Mouse (Mus musculus) heart, adult 2 months (tissue): ENCODE data around the gene Gpt2. TPM values are rescaled to one million over a fixed set of nuclear protein-coding genes. Genes with fewer than 3 reads are reported as not detected.

ENCODE experiments used
- DNase-seq, 2 experiments: peaks; one replicate each; pipeline ENCODE4 v3.0.0; 2021
- H3K27ac ChIP-seq: fragments of 200-600 bp; 2 replicates; pipeline ENCODE4 v1.8.1; 2022
- H3K27me3 ChIP-seq: fragments of 200-500 bp; 2 replicates; pipeline ENCODE4 v1.6.1; 2012; ENCODE audit warnings: mild to moderate bottlenecking, low read length, inconsistent platforms, mixed read lengths; ENCODE audit not compliant: control insufficient read depth, insufficient read depth
- H3K36me3 ChIP-seq: fragments of 200-500 bp; 2 replicates; pipeline ENCODE4 v1.6.1; 2012; ENCODE audit warnings: low read length, inconsistent platforms; ENCODE audit not compliant: control insufficient read depth, insufficient read depth
- H3K4me1 ChIP-seq: fragments of 200-500 bp; 2 replicates; pipeline ENCODE4 v1.6.1; 2011; ENCODE audit warnings: low read length; ENCODE audit not compliant: control insufficient read depth, insufficient read depth
- H3K4me3 ChIP-seq: fragments of 200-600 bp; 2 replicates; pipeline ENCODE4 v1.8.1; 2022
- H3K79me2 ChIP-seq: fragments of 200-500 bp; replicated peaks from 2 replicates; pipeline ENCODE4 v1.6.1; 2012; ENCODE audit warnings: mild to moderate bottlenecking, inconsistent platforms, low read length, moderate library complexity, mixed read lengths; ENCODE audit not compliant: control insufficient read depth, insufficient read depth
- H3K9ac ChIP-seq: fragments of 200-500 bp; 2 replicates; pipeline ENCODE4 v1.6.1; 2012; ENCODE audit warnings: low read depth, mild to moderate bottlenecking, control low read depth, inconsistent platforms, low read length, mixed read lengths
- CTCF ChIP-seq: fragments of 200-600 bp; IDR thresholded peaks from 2 replicates; pipeline ENCODE4 v1.8.1; 2022; ENCODE audit warnings: antibody characterized with exemption, mild to moderate bottlenecking, moderate library complexity
- EP300 ChIP-seq: fragments of 200-500 bp; IDR thresholded peaks from 2 replicates; pipeline ENCODE4 v1.6.1; 2011; ENCODE audit warnings: low read depth, low read length, control low read depth; ENCODE audit not compliant: insufficient read depth
- POLR2A ChIP-seq: fragments of 200-500 bp; IDR thresholded peaks from 2 replicates; pipeline ENCODE4 v1.6.1; 2011; ENCODE audit warnings: mild to moderate bottlenecking, low read depth, low read length, control low read depth; ENCODE audit not compliant: insufficient read depth
- WGBS: fragments of 180-500 bp; shearing (Covaris S2); methylation state at CpG from one replicate; pipeline ENCODE4 v1.1.7; 2018; 5-methylcytosine and 5-hydroxymethylcytosine counted together
- intact Hi-C: fragments of 180-260 bp; cut with DNase I; formaldehyde crosslinking; loops from one replicate; pipeline ENCODE4 v1.15.1; 2025
- polyA plus RNA-seq: library from polyadenylated mRNA; depleted of rRNA; stranded (reverse); fragments of >200 nt; gene quantifications from 2 replicates; pipeline ENCODE4 v1.2.3, GENCODE M21; 2012
- total RNA-seq, 2 experiments: library from RNA; stranded (reverse); gene quantifications; 2 replicates each; pipeline ENCODE4 v1.2.3; 2021

The Gpt2 gene
- total and polyA plus RNA-seq, 3 experiments, result 19.7 to 35.2 (median 32.4) TPM

- Histone ChIP-seq H3K79me2 (no peaks in the 10 kb centered on the region), H3K36me3 (no peaks in the 10 kb centered on the region), H3K27me3 (no peaks in the 10 kb centered on the region), H3K27ac (peak overlapping the region; percentile 80), H3K4me1 (peaks cover 7% of the 10 kb centered on the region), H3K9ac (no peak overlapping the region), H3K4me3 (no peak overlapping the region)
- DNase-seq, result no peak
- intact Hi-C loops, result loop anchor here (2.0 to 5.0 kb wide), 2 partner anchors 20 to 138 kb away; no protein-coding TSS in a partner anchor
- 69% methylated on average over 4 of the region's 4 CpGs for WGBS
- TF ChIP-seq POLR2A (no peak), CTCF (no peak)
Measured at GRCm38 (mm10) chr8:85520586-85520985, 28.2 kb downstream of the Gpt2 start.

GRCm38 (mm10) chr8:85521332-85521731 is 29.0 kb downstream of the Gpt2 start:
- intact Hi-C loops, result loop anchor here (2.0 to 5.0 kb wide), 2 partner anchors 21 to 139 kb away; no protein-coding TSS in a partner anchor
- 70% methylated on average over 8 of the region's 8 CpGs for WGBS
- Histone ChIP-seq H3K4me3 (no peak overlapping the region), H3K4me1 (peaks cover 4% of the 10 kb centered on the region; the same call in 1 of the 2 replicates), H3K9ac (no peak overlapping the region), H3K27ac (peak overlapping the region; percentile 80), H3K27me3 (no peaks in the 10 kb centered on the region), H3K36me3 (no peaks in the 10 kb centered on the region), H3K79me2 (no peaks in the 10 kb centered on the region)
- TF ChIP-seq EP300 (peak; percentile 76; the same call in 1 of the 2 replicates), POLR2A (0 out of 2 replicates have a peak, but pooled peaks have one; percentile 22), CTCF (no peak)
- DNase-seq, result peak; percentile 63 to 79

GRCm38 (mm10) chr8:85524086-85524485 is 31.7 kb downstream of the Gpt2 start:
- no peaks in the 10 kb centered on the region for H3K27me3 ChIP-seq
- no peaks in the 10 kb centered on the region for H3K79me2 ChIP-seq
- H3K4me3 ChIP-seq, result no peak overlapping the region
- DNase-seq, result peak in 1 of 2 experiments; percentile 47
- 69% methylated on average over 7 of the region's 7 CpGs for WGBS
- intact Hi-C loops, result loop anchor here (5.0 kb wide), 1 partner anchor 142 kb away; no protein-coding TSS in a partner anchor
- H3K36me3 ChIP-seq, result no peaks in the 10 kb centered on the region
- peak overlapping the region; percentile 28; the same call in 1 of the 2 replicates for H3K9ac ChIP-seq
- peaks cover 4% of the 10 kb centered on the region; the same call in 1 of the 2 replicates for H3K4me1 ChIP-seq
- peak overlapping the region; percentile 87 for H3K27ac ChIP-seq
- TF ChIP-seq POLR2A, result peak; percentile 41; the same call in 1 of the 2 replicates
- TF ChIP-seq CTCF, result no peak
- 0 out of 2 replicates have a peak, but pooled peaks have one; percentile 37 for TF ChIP-seq EP300

- peak; percentile 60 to 69 for DNase-seq
- 20% methylated on average over 6 of the region's 6 CpGs for WGBS
Measured at GRCm38 (mm10) chr8:85526105-85526504, 33.7 kb downstream of the Gpt2 start.

GRCm38 (mm10) chr8:85528959-85529358 is 36.6 kb downstream of the Gpt2 start:
- no peaks in the 10 kb centered on the region for H3K79me2 ChIP-seq
- intact Hi-C loops, result no loop called here
- DNase-seq, result no peak
- H3K4me3 ChIP-seq, result no peak overlapping the region
- no peak overlapping the region for H3K27ac ChIP-seq
- H3K9ac ChIP-seq, result no peak overlapping the region
- peaks cover 2% of the 10 kb centered on the region; the same call in 1 of the 2 replicates for H3K4me1 ChIP-seq
- H3K36me3 ChIP-seq, result no peaks in the 10 kb centered on the region
- H3K27me3 ChIP-seq, result no peaks in the 10 kb centered on the region
- TF ChIP-seq CTCF (no peak), EP300 (no peak), POLR2A (no peak)
- WGBS, result 44% methylated on average over 3 of the region's 3 CpGs

More at GRCm38 (mm10) chr8:85526105-85526504, 33.7 kb downstream of the Gpt2 start:
- Histone ChIP-seq H3K36me3 (no peaks in the 10 kb centered on the region), H3K4me3 (no peak overlapping the region), H3K4me1 (peaks cover 4% of the 10 kb centered on the region; the same call in 1 of the 2 replicates), H3K9ac (no peak overlapping the region), H3K27me3 (no peaks in the 10 kb centered on the region), H3K27ac (no peak overlapping the region; the same call in 1 of the 2 replicates), H3K79me2 (no peaks in the 10 kb centered on the region)
- TF ChIP-seq POLR2A (no peak), CTCF (no peak; the same call in 1 of the 2 replicates), EP300 (peak; percentile 72; the same call in 1 of the 2 replicates)
- intact Hi-C loops, result loop anchor here (1.0 kb wide), 1 partner anchor 70 kb away; no protein-coding TSS in a partner anchor

- Histone ChIP-seq H3K79me2 (no peaks in the 10 kb centered on the region), H3K4me3 (no peak overlapping the region), H3K4me1 (no peaks in the 10 kb centered on the region; the same call in 1 of the 2 replicates), H3K27me3 (no peaks in the 10 kb centered on the region), H3K9ac (no peak overlapping the region), H3K36me3 (no peaks in the 10 kb centered on the region), H3K27ac (no peak overlapping the region)
- TF ChIP-seq EP300 (no peak), CTCF (no peak)
- no peak for DNase-seq
- intact Hi-C loops, result no loop called here
- WGBS, result 90% methylated on average over 1 of the region's 1 CpGs
Measured at GRCm38 (mm10) chr8:85530717-85531116, 38.3 kb downstream of the Gpt2 start.
